Mouse (Mus musculus) spleen, adult 10 weeks (tissue): Measurements from ENCODE around the gene Jade1. TPM values are rescaled to one million over a fixed set of nuclear protein-coding genes. Genes with fewer than 3 reads are reported as not detected.

Experiments
- polyA plus RNA-seq: library from polyadenylated mRNA; stranded (reverse); fragments of 350-450 nt; fragmentation: Illumina TruSeq; extraction: RNeasy Lipid Tissue Mini Kit (QIAGEN cat#74804); gene quantifications from one replicate; pipeline ENCODE4 v1.2.3, GENCODE M21; 2015; ENCODE audit warnings: low replicate concordance; ENCODE audit not compliant: insufficient read depth

Gene Jade1
- 21.0 TPM for polyA plus RNA-seq

DNA sequence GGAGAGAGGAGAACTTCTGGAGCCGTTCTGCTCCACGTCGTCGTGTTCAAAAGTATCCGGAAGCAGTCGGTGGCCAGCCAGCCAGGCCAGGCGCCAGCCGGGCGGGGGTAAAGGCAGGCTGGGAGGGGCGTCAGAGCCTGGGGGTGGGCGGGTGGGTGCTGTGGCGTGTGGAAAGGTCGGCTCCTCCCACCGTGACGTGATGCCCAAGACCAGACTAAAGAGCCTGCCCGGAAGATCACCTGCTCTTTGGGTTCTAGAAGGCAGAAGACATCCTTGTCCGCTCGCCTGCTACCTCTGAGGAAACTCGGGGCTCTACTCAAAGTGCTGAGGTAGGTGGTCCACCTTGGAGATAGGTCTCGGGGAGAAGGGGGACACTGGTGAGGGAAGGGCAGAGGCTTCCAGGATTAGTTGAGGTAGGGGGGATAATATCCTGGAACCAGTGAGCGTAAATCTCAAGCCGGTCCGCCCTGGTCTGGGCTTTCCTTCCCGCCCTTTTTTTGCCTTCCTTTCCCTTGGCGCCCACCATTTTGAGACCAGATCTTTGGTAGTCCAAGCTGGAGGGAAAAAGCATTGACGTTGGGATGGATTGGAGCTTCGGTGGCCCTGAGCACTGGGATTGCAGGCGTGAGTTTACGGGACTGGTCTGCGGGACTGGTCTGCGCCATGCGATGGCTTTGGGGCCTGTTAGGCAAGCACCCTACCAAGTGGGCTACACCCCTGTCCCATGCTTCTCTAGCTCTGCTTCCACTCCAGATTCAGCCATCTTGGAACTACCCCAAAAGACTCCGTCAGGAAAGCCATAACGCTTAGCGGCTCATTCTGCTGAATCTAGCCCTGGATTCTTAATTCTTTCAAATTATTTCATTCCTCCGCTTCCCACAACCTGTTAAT lies at the start of gene Jade1:
Gene Jade1, plus strand, starts transcription at position 241 of the 891 bp plus-strand sequence.

Other genes starting within 250 kb of the Jade1 start
- gene Sclt1, start 186.8 kb downstream of the Jade1 start, polyA plus RNA-seq: 24.2 TPM
- 22.4 TPM for gene D3Ertd751e, start 186.9 kb downstream of the Jade1 start, polyA plus RNA-seq